Mouse (Mus musculus) neural tube, embryonic 11.5 days (tissue): ENCODE measurements around the gene Lama4. TPM values are rescaled to one million over a fixed set of nuclear protein-coding genes. Genes with fewer than 3 reads are reported as not detected.

Source experiments
- ATAC-seq: fragments of 200-750 bp; cut with Nextera tagmentation; 2 replicates; pipeline ENCODE4 v1.8.0; 2017; ENCODE audit warnings: moderate number of reproducible peaks, mild to moderate bottlenecking, moderate TSS enrichment, moderate library complexity; ENCODE audit not compliant: insufficient read depth, low FRiP score, low TSS enrichment
- DNase-seq: peaks from one replicate; pipeline ENCODE4 v3.0.0-alpha.2; 2015; ENCODE audit warnings: low spot score
- H3K27ac ChIP-seq: fragments of 300-500 bp; sonication (generic); 2 replicates; pipeline ENCODE4 v1.5.1; 2014; ENCODE audit warnings: low read depth, mild to moderate bottlenecking, low read length
- H3K27me3 ChIP-seq: fragments of 300-500 bp; sonication (generic); 2 replicates; pipeline ENCODE4 v1.6.1; 2014; ENCODE audit warnings: mild to moderate bottlenecking, low read length, mixed read lengths; ENCODE audit not compliant: control insufficient read depth, insufficient read depth
- H3K36me3 ChIP-seq: fragments of 300-500 bp; sonication (generic); 2 replicates; pipeline ENCODE4 v1.6.1; 2014; ENCODE audit warnings: mild to moderate bottlenecking, low read length, moderate library complexity, mixed read lengths; ENCODE audit not compliant: control insufficient read depth, insufficient read depth
- H3K4me1 ChIP-seq: fragments of 300-500 bp; sonication (generic); 2 replicates; pipeline ENCODE4 v1.6.1; 2014; ENCODE audit warnings: low read length, mixed read lengths; ENCODE audit not compliant: control insufficient read depth, insufficient read depth
- H3K4me2 ChIP-seq: fragments of 300-500 bp; sonication (generic); 2 replicates; pipeline ENCODE4 v1.6.1; 2014; ENCODE audit warnings: low read depth, mild to moderate bottlenecking, moderate library complexity
- H3K4me3 ChIP-seq: fragments of 300-500 bp; sonication (generic); 2 replicates; pipeline ENCODE4 v1.5.1; 2014; ENCODE audit warnings: low read depth, low read length
- H3K9ac ChIP-seq: fragments of 300-500 bp; sonication (generic); 2 replicates; pipeline ENCODE4 v1.6.1; 2014; ENCODE audit warnings: mild to moderate bottlenecking, low read length
- H3K9me3 ChIP-seq: fragments of 300-500 bp; sonication (generic); 2 replicates; pipeline ENCODE4 v1.6.1; 2016; ENCODE audit warnings: low read length; ENCODE audit not compliant: control insufficient read depth
- WGBS: fragments of 180-500 bp; shearing (Covaris S2); extraction: QIAGEN DNeasy Blood & Tissue Kit; methylation state at CpG from one replicate; pipeline ENCODE4 v1.1.7; 2014; 5-methylcytosine and 5-hydroxymethylcytosine counted together
- polyA plus RNA-seq: library from polyadenylated mRNA; unstranded; fragments of >200 nt; fragmentation: Nextera tagmentation; extraction: Ambion mirVana; gene quantifications from 2 replicates; pipeline ENCODE4 v1.2.1, GENCODE M21; 2014

The Lama4 gene
- polyA plus RNA-seq, 1 experiment from 2014 or later: 27.5 TPM

DNA sequence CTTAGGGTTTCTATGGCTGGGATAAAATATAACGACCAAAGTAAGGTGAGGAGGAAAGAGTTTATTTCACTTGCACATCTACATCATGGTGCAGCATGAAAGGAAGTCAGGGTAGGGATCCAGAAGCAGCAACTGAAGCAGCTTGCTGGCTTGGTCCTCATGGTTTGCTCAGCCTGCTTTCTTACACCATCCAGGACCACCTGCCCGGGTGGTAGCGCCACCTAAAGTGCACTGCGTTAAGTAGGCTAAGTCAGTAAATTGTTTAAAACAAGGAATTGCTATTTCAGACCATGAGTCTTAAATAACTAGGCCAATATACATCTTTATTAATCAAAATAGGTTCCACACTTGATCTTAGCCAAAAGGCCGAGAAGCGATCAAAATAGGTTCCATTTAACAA, 173.4 kb downstream of the Lama4 start:
- Histone ChIP-seq H3K27me3 (no peaks in the 10 kb centered on the region), H3K36me3 (peaks cover 4% of the 10 kb centered on the region; the same call in 1 of the 2 replicates), H3K4me3 (no peak overlapping the region), H3K4me1 (peaks cover 4% of the 10 kb centered on the region; the same call in 1 of the 2 replicates), H3K27ac (no peak overlapping the region), H3K4me2 (no peak overlapping the region), H3K9me3 (no peaks in the 10 kb centered on the region), H3K9ac (no peak overlapping the region)
- 86% methylated on average over 6 of the region's 6 CpGs for WGBS
- no peak for ATAC-seq
- DNase-seq: no peak

DNA sequence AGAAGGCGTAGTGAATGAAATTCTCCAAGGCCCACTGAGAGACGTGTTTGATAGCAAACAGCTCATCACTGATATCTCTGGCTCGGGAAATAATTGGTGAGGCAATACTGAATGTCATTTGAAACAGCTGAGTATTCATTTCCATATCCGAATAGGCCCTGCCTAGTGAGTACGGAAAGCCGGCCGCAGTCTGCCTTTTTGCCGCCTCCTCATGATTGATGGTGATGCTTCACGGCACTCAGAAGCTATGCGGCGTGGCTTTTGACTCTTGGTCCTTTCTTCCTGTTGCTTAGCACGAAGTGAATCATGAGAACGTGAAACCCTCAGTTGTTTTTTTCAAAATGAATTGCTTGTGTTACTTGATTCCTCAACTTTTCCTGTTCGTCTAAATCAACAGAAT, 175.5 kb downstream of the Lama4 start:
- ATAC-seq: peak; percentile 78; the same call in 1 of the 2 replicates
- Histone ChIP-seq H3K27me3 (no peaks in the 10 kb centered on the region), H3K36me3 (peaks cover 4% of the 10 kb centered on the region; the same call in 1 of the 2 replicates), H3K4me1 (no peaks in the 10 kb centered on the region), H3K9me3 (no peaks in the 10 kb centered on the region), H3K27ac (no peak overlapping the region), H3K9ac (no peak overlapping the region), H3K4me2 (no peak overlapping the region), H3K4me3 (no peak overlapping the region)
- DNase-seq: peak; percentile 76
- WGBS: 46% methylated on average over 14 of the region's 14 CpGs

DNA sequence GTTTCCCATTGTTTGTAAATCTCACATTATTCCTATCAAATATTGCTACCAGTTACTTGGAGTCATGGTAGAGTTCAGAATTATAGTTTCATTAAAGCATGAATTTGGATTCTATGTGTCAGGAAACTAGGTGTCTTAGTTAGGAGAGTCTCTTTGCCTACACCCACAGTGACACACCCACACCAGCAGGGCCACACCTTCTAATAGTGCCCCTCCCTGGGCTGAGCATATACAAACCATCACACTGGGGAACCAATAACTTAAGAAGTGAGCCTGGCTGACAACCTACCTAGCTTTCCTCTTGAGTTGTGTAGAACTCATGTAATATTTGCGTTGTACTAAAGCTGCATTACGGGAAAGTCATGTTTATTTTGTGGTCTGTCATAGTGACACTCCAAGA, 176.1 kb downstream of the Lama4 start:
- DNase-seq (no peak), ATAC-seq (no peak)
- Histone ChIP-seq H3K4me3 (no peak overlapping the region), H3K36me3 (peaks cover 6% of the 10 kb centered on the region; the same call in 1 of the 2 replicates), H3K27ac (no peak overlapping the region), H3K9me3 (no peaks in the 10 kb centered on the region), H3K4me2 (no peak overlapping the region), H3K9ac (no peak overlapping the region), H3K4me1 (no peaks in the 10 kb centered on the region), H3K27me3 (no peaks in the 10 kb centered on the region)
- 94% methylated on average over 2 of the region's 2 CpGs for WGBS

DNA sequence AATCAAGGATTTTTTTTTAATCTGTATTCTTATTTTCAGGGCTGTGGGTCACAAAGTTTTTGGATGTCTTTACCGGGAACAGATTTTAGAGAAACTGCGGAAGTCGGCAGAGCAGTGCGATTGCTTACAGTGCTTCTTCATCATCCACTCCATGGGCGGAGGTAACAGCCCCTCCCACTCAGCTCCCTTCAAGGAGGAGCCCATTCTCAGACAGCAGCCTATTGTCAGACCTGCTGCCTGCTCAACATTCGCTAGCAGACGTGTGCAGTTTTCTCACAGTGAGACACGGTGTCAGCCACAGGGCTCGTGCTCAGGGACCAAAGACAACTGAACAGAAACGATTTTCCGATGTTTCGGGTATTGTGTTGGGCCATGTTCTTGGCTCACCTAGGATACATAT, 176.9 kb downstream of the Lama4 start:
- peaks cover 4% of the 10 kb centered on the region; the same call in 1 of the 2 replicates for H3K36me3 ChIP-seq

DNA sequence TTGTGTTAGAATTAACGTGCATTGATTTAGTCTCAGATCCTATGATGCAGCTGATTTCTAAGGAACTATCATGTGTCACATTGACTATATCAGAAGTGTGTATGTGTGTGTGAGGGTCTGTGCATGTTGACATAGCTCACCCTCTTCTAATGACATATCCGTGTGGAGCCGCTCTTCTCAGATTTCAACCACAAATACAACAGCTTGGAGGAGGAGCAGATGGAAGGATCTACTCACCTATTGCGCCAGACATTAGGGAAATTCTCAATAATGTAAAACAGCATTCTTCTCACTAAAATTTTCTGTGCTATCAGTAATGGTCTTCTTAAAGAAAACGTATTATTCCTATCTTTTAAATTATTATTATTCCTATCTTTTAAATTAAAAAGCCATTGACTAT, 191.4 kb downstream of the Lama4 start:
- Histone ChIP-seq H3K9me3 (no peaks in the 10 kb centered on the region), H3K27me3 (no peaks in the 10 kb centered on the region), H3K27ac (no peak overlapping the region), H3K4me2 (no peak overlapping the region), H3K9ac (no peak overlapping the region), H3K4me1 (no peaks in the 10 kb centered on the region), H3K36me3 (no peaks in the 10 kb centered on the region), H3K4me3 (no peak overlapping the region)
- 80% methylated on average over 5 of the region's 5 CpGs for whole genome bisulfite sequencing
- ATAC-seq (no peak), DNase-seq (no peak)

More for the DNA sequence above, 176.9 kb downstream of the Lama4 start:
- no peak for ATAC-seq
- Histone ChIP-seq H3K27me3 (no peaks in the 10 kb centered on the region), H3K4me3 (no peak overlapping the region), H3K4me2 (no peak overlapping the region), H3K9me3 (no peaks in the 10 kb centered on the region), H3K4me1 (no peaks in the 10 kb centered on the region), H3K27ac (no peak overlapping the region), H3K9ac (no peak overlapping the region)
- DNase-seq: no peak
- WGBS: 77% methylated on average over 12 of the region's 12 CpGs

DNA sequence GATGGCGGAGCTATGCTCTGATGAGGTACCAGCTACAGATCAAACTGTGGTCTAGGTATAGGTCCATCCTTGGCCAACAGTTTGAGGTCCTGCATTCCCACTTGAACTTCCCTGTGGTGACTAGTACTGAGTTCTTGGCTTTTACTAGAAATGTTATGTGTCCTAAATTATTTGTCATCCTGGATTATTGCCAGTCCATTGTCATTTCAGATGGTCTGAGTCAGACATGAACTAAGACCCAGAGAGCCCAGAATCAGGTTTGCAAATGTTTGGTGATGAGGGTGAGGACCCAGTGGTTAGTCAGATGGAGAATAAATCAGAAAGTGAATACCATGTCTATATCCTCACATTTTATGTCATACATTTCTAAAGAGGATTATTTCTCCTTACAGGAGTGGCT, 192.0 kb downstream of the Lama4 start:
- WGBS: 94% methylated on average over 1 of the region's 1 CpGs
- Histone ChIP-seq H3K27me3 (no peaks in the 10 kb centered on the region), H3K9ac (no peak overlapping the region), H3K4me3 (no peak overlapping the region), H3K9me3 (no peaks in the 10 kb centered on the region), H3K4me2 (no peak overlapping the region), H3K27ac (no peak overlapping the region), H3K4me1 (no peaks in the 10 kb centered on the region), H3K36me3 (no peaks in the 10 kb centered on the region)
- DNase-seq (no peak), ATAC-seq (no peak)

DNA sequence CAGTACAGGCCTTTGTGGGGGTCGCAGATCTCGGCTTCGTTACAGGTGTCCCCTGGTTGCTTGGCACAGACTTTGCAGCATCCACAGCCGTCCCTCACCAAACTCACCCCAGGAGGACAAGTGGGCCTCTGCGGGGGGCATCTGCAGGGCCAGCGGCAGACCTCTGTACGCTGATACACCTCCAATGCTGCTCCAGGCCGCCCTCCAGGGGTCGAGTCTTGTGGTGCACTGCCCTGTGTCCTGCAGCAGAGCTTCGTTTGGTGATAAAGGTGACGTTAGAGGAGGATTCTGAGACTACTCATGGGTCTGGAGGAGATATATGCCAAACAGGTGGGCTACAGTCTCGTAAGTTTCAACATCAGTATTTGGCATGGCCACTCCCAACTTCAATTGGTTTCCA, 193.0 kb downstream of the Lama4 start:
- Histone ChIP-seq H3K9me3 (no peaks in the 10 kb centered on the region), H3K9ac (no peak overlapping the region), H3K4me3 (no peak overlapping the region), H3K27ac (no peak overlapping the region), H3K4me2 (no peak overlapping the region), H3K27me3 (no peaks in the 10 kb centered on the region), H3K36me3 (no peaks in the 10 kb centered on the region), H3K4me1 (no peaks in the 10 kb centered on the region)
- ATAC-seq (no peak), DNase-seq (no peak)
- WGBS: 58% methylated on average over 12 of the region's 12 CpGs

Other genes with a start within 250 kb of the Lama4 start
- not detected in 2 replicates for gene Rfpl4b, start 143.7 kb upstream of the Lama4 start, polyA plus RNA-seq
- 11.8 and 13.6 TPM in 2 replicates for gene Fam229b, start 168.4 kb downstream of the Lama4 start, polyA plus RNA-seq
- gene Tube1, start 168.5 kb downstream of the Lama4 start, polyA plus RNA-seq: 22.2 and 25.5 TPM in 2 replicates
- 0.56 and 0.58 TPM in 2 replicates for gene Ccn6, start 198.3 kb downstream of the Lama4 start, polyA plus RNA-seq